8 mouse cellular contexts compared by ENCODE assay signal in the genomic region with DNA sequence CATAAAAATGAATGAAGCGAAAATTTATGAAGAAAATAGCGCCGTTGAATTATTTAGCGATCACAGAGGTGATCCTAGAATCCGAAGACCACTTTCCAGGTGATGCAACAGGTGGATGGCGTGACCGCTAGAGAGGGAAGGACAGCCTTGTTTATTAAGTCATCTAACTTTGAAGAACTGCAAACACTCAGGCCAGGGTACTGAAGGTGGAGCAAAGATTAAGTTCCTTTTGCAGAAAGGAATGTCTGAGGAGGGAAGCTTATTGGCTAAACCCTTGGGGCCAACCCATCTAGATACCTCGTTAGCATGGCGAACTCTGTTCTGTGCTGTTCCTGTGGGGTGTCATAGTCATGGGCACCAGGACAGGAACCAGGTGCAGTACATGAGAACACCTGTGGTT. TPM values are rescaled to one million over a fixed set of nuclear protein-coding genes. Genes with fewer than 3 reads are reported as not detected.
DNase-seq lines count a peak whose midpoint lies in the region; ATAC-seq and TF ChIP-seq lines count a peak whose summit lies in the region.

No protein-coding gene starts in this region.

- no peaks in the 10 kb centered on the region for H3K9me3 ChIP-seq in hindbrain, embryonic 12.5 days (replicated peaks)
- H3K9me3 ChIP-seq in liver, embryonic 12.5 days (replicated peaks), result no peaks in the 10 kb centered on the region

- no peak overlapping the region for H3K27ac ChIP-seq in bone marrow macrophage, adult 2 months (ENCODE audit: insufficient read depth, low read depth, low read length)
- no peak overlapping the region for H3K27ac ChIP-seq in hindbrain, embryonic 12.5 days
- H3K27ac ChIP-seq in liver, embryonic 12.5 days, result no peak overlapping the region
- no peak overlapping the region for H3K27ac ChIP-seq in olfactory bulb, adult 2 months (ENCODE audit: insufficient read depth, low read depth, low read length)

- H3K36me3 ChIP-seq in hindbrain, embryonic 12.5 days, result no peaks in the 10 kb centered on the region
- H3K36me3 ChIP-seq in liver, embryonic 12.5 days, result no peaks in the 10 kb centered on the region

- no peak overlapping the region for H3K9ac ChIP-seq in hindbrain, embryonic 12.5 days
- no peak overlapping the region for H3K9ac ChIP-seq in liver, embryonic 12.5 days

- peak overlapping the region; percentile 39 for H3K4me2 ChIP-seq in hindbrain, embryonic 12.5 days (replicated peaks)
- H3K4me2 ChIP-seq in liver, embryonic 12.5 days, result peak overlapping the region; percentile 47

- WGBS in hindbrain, embryonic 12.5 days, result 70% methylated on average over 9 of the region's 9 CpGs
- 59% methylated on average over 9 of the region's 9 CpGs for WGBS in liver, embryonic 12.5 days (ENCODE audit: insufficient replicate concordance)
- 65% methylated on average over 9 of the region's 9 CpGs for WGBS in olfactory bulb, adult 2 months

- no peak for ATAC-seq in CD4-positive, CD25-positive, alpha-beta regulatory T cell, adult 4 months
- ATAC-seq in hindbrain, embryonic 12.5 days (ENCODE audit: low FRiP score), result no peak
- no peak for ATAC-seq in liver, embryonic 12.5 days

- TF ChIP-seq CTCF in bone marrow macrophage, adult 2 months (IDR thresholded peaks at IDR 0.05; ENCODE audit: low read depth, low read length), result no peak
- TF ChIP-seq CTCF in olfactory bulb, adult 2 months (IDR thresholded peaks at IDR 0.05; ENCODE audit: insufficient read depth, low read depth, low read length), result no peak

- H3K4me3 ChIP-seq in bone marrow macrophage, adult 2 months (ENCODE audit: insufficient read depth, low read length), result peak overlapping the region; percentile 31; the same call in 1 of the 2 replicates
- 0 out of 2 replicates have a peak overlapping the region, but pooled peaks have one; percentile 6 for H3K4me3 ChIP-seq in hindbrain, embryonic 12.5 days
- peak overlapping the region; percentile 15; the same call in 1 of the 2 replicates for H3K4me3 ChIP-seq in liver, embryonic 12.5 days
- H3K4me3 ChIP-seq in olfactory bulb, adult 2 months (ENCODE audit: insufficient read depth, low read depth, low read length), result peak overlapping the region; percentile 26; the same call in 1 of the 2 replicates

- peak; percentile 13 for DNase-seq in CD4-positive, CD25-positive, alpha-beta regulatory T cell, adult 2 months (ENCODE audit: low read depth, low spot score)
- no peak for DNase-seq in ovary, postnatal 36 days (ENCODE audit: low spot score)
- no peak for DNase-seq in layer of hippocampus, postnatal 25 days (ENCODE audit: extremely low spot score in 1 of 2, low spot score in 1 of 2)

- no peak for TF ChIP-seq POLR2A in bone marrow macrophage, adult 2 months (IDR thresholded peaks at IDR 0.05; ENCODE audit: borderline replicate concordance, low read depth, low read length)
- TF ChIP-seq POLR2A in olfactory bulb, adult 2 months (IDR thresholded peaks at IDR 0.05; ENCODE audit: insufficient read depth, low read depth, low read length), result no peak

- H3K27me3 ChIP-seq in hindbrain, embryonic 12.5 days, result no peaks in the 10 kb centered on the region
- H3K27me3 ChIP-seq in liver, embryonic 12.5 days (replicated peaks), result no peaks in the 10 kb centered on the region

- peaks cover 14% of the 10 kb centered on the region for H3K4me1 ChIP-seq in bone marrow macrophage, adult 2 months (ENCODE audit: control insufficient read depth, insufficient read depth, low read length)
- no peaks in the 10 kb centered on the region for H3K4me1 ChIP-seq in hindbrain, embryonic 12.5 days
- H3K4me1 ChIP-seq in liver, embryonic 12.5 days, result peaks cover 7% of the 10 kb centered on the region; the same call in 1 of the 2 replicates
- H3K4me1 ChIP-seq in olfactory bulb, adult 2 months (ENCODE audit: control insufficient read depth, insufficient read depth, low read length), result no peaks in the 10 kb centered on the region

RNA-seq across cellular contexts. Expression of a gene that starts 1.0 kb away (rescaled TPM):
- not detected for polyA plus RNA-seq in CD4-positive, CD25-positive, alpha-beta regulatory T cell, adult 4 months (2017; shearing (Covaris generic))
- 0.25 TPM in 1 of 2 replicates, not detected in the other for polyA plus RNA-seq in bone marrow macrophage, adult 2 months (2012; ENCODE audit: insufficient read depth, insufficient read length, missing spikeins)
- polyA plus RNA-seq in hindbrain, embryonic 12.5 days (2016; fragmentation: Nextera tagmentation; extraction: Ambion mirVana), result 0.20 and 0.40 TPM in 2 replicates
- polyA plus RNA-seq in liver, embryonic 12.5 days (2016; fragmentation: Nextera tagmentation; extraction: Ambion mirVana), result 0.05 TPM in 1 of 2 replicates, not detected in the other
- polyA plus RNA-seq in olfactory bulb, adult 2 months (2012; ENCODE audit: insufficient read depth, insufficient read length, low replicate concordance, missing spikeins), result not detected in 2 replicates
- total RNA-seq in layer of hippocampus, postnatal 25 days (2021), result 1 to 10 TPM; 4.1 to 4.2 TPM
